Mouse (Mus musculus) midbrain, embryonic 14.5 days (tissue): Measurements from ENCODE around the gene Lrrc8d. TPM values are rescaled to one million over a fixed set of nuclear protein-coding genes. Genes with fewer than 3 reads are reported as not detected.

Source experiments
- ATAC-seq: fragments of 200-750 bp; cut with Nextera tagmentation; 2 replicates; pipeline ENCODE4 v1.8.0; 2017; ENCODE audit warnings: moderate number of reproducible peaks, moderate library complexity; ENCODE audit not compliant: low FRiP score, low TSS enrichment
- DNase-seq: peaks from one replicate; pipeline ENCODE4 v3.0.0-alpha.2; 2015
- H3K27ac ChIP-seq: fragments of 300-500 bp; sonication (generic); replicated peaks from 2 replicates; pipeline ENCODE4 v1.5.1; 2014; ENCODE audit warnings: mild to moderate bottlenecking, low read depth, low read length, moderate library complexity
- H3K27me3 ChIP-seq: fragments of 300-500 bp; sonication (generic); 2 replicates; pipeline ENCODE4 v1.6.1; 2014; ENCODE audit warnings: low read length, control low read depth, mixed read lengths; ENCODE audit not compliant: control insufficient read depth, insufficient read depth
- H3K36me3 ChIP-seq: fragments of 300-500 bp; sonication (generic); 2 replicates; pipeline ENCODE4 v1.6.1; 2014; ENCODE audit warnings: low read length, control low read depth; ENCODE audit not compliant: control insufficient read depth, insufficient read depth
- H3K4me1 ChIP-seq: fragments of 300-500 bp; sonication (generic); 2 replicates; pipeline ENCODE4 v1.6.1; 2014; ENCODE audit warnings: mild to moderate bottlenecking, antibody characterized with exemption, low read length, control low read depth; ENCODE audit not compliant: control insufficient read depth, insufficient read depth
- H3K4me2 ChIP-seq: fragments of 300-500 bp; sonication (generic); 2 replicates; pipeline ENCODE4 v1.6.1; 2014; ENCODE audit warnings: mild to moderate bottlenecking, low read length, moderate library complexity
- H3K4me3 ChIP-seq: fragments of 300-500 bp; sonication (generic); replicated peaks from 2 replicates; pipeline ENCODE4 v1.5.1; 2014; ENCODE audit warnings: low read depth, low read length
- H3K9ac ChIP-seq: fragments of 300-500 bp; sonication (generic); replicated peaks from 2 replicates; pipeline ENCODE4 v1.6.1; 2014; ENCODE audit warnings: mild to moderate bottlenecking, low read length, moderate library complexity
- H3K9me3 ChIP-seq: fragments of 300-500 bp; sonication (generic); 2 replicates; pipeline ENCODE4 v1.6.1; 2016; ENCODE audit warnings: low read length, control low read depth, mixed read lengths; ENCODE audit not compliant: control insufficient read depth
- WGBS: fragments of 180-500 bp; shearing (Covaris S2); extraction: QIAGEN DNeasy Blood & Tissue Kit; methylation state at CpG from one replicate; pipeline ENCODE4 v1.1.7; 2014; 5-methylcytosine and 5-hydroxymethylcytosine counted together
- polyA plus RNA-seq: library from polyadenylated mRNA; unstranded; fragments of >200 nt; fragmentation: Nextera tagmentation; extraction: Ambion mirVana; gene quantifications from 2 replicates; pipeline ENCODE4 v1.2.1, GENCODE M21; 2014

The Lrrc8d gene
- polyA plus RNA-seq, 1 experiment from 2014 or later = 45.2 TPM

GRCm38 (mm10) chr5:105784724-105785123 is 85.0 kb downstream of the Lrrc8d start:
- Histone ChIP-seq H3K4me2 (no peak overlapping the region), H3K9me3 (no peaks in the 10 kb centered on the region), H3K9ac (no peak overlapping the region), H3K4me3 (no peak overlapping the region), H3K36me3 (no peaks in the 10 kb centered on the region), H3K4me1 (0 out of 2 replicates have a peak, but pooled peaks cover 5% of the 10 kb centered on the region), H3K27ac (no peak overlapping the region), H3K27me3 (no peaks in the 10 kb centered on the region)
- 93% methylated on average over 10 of the region's 10 CpGs for WGBS
- ATAC-seq (no peak), DNase-seq (no peak)

- Histone ChIP-seq H3K27me3 (no peaks in the 10 kb centered on the region), H3K4me3 (no peak overlapping the region), H3K27ac (no peak overlapping the region), H3K36me3 (no peaks in the 10 kb centered on the region), H3K4me2 (no peak overlapping the region), H3K9ac (no peak overlapping the region), H3K4me1 (peaks cover 18% of the 10 kb centered on the region), H3K9me3 (no peaks in the 10 kb centered on the region)
- ATAC-seq = no peak
- WGBS = 75% methylated on average over 10 of the region's 10 CpGs
- no peak for DNase-seq
Measured at GRCm38 (mm10) chr5:105787577-105787976, 87.8 kb downstream of the Lrrc8d start.

DNA sequence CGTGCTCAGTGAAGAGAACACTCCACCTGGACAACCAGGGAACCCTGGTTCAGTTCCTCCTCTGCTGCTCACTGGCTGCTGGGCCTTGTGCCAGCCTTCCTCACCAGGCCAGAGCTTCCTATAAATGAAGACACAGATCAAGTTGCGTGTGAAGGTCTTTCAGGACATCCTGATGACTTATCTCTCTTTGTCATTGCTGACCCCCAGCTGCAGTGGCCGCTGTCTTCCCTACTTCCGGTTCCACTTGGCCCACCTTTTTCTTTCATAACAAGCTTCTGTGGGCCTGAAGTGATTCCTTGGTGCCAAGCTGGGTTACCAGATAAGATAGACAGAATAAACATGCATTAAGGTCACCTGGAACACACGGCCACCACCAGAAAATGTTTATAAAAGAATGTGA is 90.0 kb downstream of the Lrrc8d start:
- H3K9me3 ChIP-seq = no peaks in the 10 kb centered on the region
- 83% methylated on average over 5 of the region's 5 CpGs for WGBS

DNA sequence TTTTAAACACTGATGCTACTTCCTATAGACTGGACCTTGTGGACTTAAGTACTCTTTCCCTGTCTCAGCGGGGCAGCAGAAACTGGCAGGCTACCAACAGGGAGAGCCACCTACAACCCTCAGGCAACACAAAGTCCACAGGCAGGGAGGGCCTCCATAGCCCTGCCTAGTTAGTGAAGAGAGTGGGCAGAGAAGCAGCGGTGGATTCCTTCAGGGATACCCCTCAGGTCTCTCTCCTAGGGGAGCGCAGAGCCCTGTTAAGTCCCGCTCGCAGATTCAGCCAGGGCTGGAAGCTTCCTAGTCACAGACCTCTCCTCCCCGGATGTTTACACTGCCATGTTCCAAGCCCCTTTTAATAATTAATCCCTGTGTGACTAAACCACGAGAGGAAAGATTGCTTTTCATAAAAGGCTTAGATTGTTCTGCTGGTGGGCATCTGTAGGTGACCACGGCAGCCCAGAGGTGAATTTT is 92.6 kb downstream of the Lrrc8d start:
- peak; percentile 62 for DNase-seq
- peak; percentile 19; the same call in 1 of the 2 replicates for ATAC-seq
- 13% methylated on average over 8 of the region's 8 CpGs for WGBS

More for the DNA sequence above, 90.0 kb downstream of the Lrrc8d start:
- H3K4me1 ChIP-seq = peaks cover 29% of the 10 kb centered on the region
- no peaks in the 10 kb centered on the region for H3K36me3 ChIP-seq
- no peak overlapping the region for H3K27ac ChIP-seq
- H3K4me2 ChIP-seq = no peak overlapping the region
- DNase-seq = no peak
- no peak overlapping the region for H3K4me3 ChIP-seq
- ATAC-seq = no peak
- H3K27me3 ChIP-seq = no peaks in the 10 kb centered on the region
- H3K9ac ChIP-seq = no peak overlapping the region

DNA sequence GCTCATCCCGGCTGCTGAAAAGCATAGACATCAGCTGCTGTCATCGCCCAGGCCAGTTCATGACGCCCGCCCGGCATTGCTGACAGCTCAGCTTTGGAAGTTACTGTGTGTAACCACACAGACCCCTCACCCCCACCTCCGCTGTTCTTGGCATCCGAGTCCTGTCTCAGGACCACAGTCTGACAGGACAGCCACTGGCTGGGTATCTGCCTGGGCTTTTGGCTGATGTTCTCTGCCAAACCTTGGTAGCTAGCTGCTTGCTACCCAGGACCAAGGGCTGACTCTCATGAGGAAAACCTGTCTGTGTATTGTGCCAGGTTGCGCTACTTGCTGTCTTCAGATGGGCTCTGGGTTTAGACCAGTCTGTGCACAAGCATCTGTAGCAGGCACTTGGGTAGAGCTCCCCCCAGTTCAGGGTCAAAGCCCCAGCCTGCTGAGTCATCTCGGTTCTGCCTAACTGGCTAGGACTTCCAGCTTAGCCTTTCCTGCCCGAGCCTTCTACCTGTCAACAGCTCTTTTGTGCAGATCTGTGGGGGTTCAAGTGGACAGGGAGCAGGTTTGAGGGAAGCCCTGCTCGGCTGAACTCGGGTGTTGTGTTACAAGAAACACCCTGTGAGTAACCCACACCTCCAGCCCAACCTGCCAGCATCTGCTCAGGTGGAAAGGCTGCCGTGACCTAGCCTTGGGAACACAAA is 93.2 kb downstream of the Lrrc8d start:
- peak; percentile 64 for DNase-seq
- 23% methylated on average over 13 of the region's 13 CpGs for WGBS
- H3K4me2 ChIP-seq = peak overlapping the region; percentile 43
- ATAC-seq = peak; percentile 49
- H3K27ac ChIP-seq = peak overlapping the region; percentile 73
- H3K36me3 ChIP-seq = no peaks in the 10 kb centered on the region
- peak overlapping the region; percentile 13; the same call in 1 of the 2 replicates for H3K9ac ChIP-seq
- H3K4me3 ChIP-seq = no peak overlapping the region
- peaks cover 24% of the 10 kb centered on the region for H3K4me1 ChIP-seq
- no peaks in the 10 kb centered on the region for H3K9me3 ChIP-seq
- H3K27me3 ChIP-seq = no peaks in the 10 kb centered on the region

More for the DNA sequence above, 92.6 kb downstream of the Lrrc8d start:
- Histone ChIP-seq H3K4me2 (peak overlapping the region; percentile 43), H3K4me1 (peaks cover 27% of the 10 kb centered on the region), H3K36me3 (no peaks in the 10 kb centered on the region), H3K27ac (peak overlapping the region; percentile 73), H3K27me3 (no peaks in the 10 kb centered on the region), H3K9me3 (no peaks in the 10 kb centered on the region), H3K9ac (peak overlapping the region; percentile 13; the same call in 1 of the 2 replicates), H3K4me3 (no peak overlapping the region)

DNA sequence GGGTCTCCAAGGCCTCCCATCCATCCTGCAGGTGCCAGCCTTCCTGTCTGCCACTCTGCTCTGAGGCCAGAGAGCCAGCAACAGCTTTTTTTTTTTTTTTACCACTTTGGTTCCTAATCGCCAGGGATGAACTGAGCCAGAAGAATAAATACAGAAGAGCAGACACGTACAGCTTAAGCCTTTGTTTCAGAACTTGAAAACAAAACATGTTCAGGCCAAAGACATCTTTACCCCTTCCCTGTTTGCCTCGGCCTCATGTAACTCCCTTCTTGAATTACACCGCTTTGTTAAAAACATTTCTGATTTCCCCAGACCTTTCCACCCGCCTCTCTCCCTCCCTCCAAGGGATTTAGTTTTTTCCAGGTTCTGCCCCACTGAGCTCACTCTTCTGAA is 93.8 kb downstream of the Lrrc8d start:
- peaks cover 24% of the 10 kb centered on the region for H3K4me1 ChIP-seq
- no peaks in the 10 kb centered on the region for H3K9me3 ChIP-seq
- no peaks in the 10 kb centered on the region for H3K27me3 ChIP-seq
- 0 out of 2 replicates have a peak overlapping the region, but pooled peaks have one; percentile 73 for H3K27ac ChIP-seq
- no peak overlapping the region for H3K9ac ChIP-seq
- no peak overlapping the region for H3K4me2 ChIP-seq
- ATAC-seq (no peak), DNase-seq (no peak)
- 36% methylated on average over 5 of the region's 5 CpGs for WGBS
- H3K4me3 ChIP-seq = no peak overlapping the region
- H3K36me3 ChIP-seq = no peaks in the 10 kb centered on the region

DNA sequence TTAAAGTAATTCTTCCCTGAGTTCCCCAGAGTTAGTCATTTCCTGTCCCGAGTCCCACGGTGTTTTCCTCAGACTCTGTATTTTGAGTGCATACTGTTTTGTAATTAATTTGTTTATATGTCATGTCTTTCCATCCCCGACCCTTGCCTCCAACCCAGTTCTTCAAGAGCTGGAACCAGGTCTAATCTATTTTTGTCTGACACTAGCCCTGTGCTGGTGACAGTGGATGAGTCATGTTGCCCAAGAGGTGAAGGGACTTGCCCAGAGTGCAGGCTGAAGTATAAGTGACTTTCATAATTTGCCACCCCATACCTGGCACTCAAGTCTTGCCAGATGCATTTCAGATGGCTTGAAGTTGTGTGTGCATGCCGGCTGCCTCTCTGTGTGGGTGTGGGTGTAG is 98.7 kb downstream of the Lrrc8d start:
- H3K4me1 ChIP-seq = peaks cover 11% of the 10 kb centered on the region

GRCm38 (mm10) chr5:105799850-105800635 is 100.3 kb downstream of the Lrrc8d start:
- WGBS = 27% methylated on average over 13 of the region's 13 CpGs
- Histone ChIP-seq H3K4me1 (peaks cover 9% of the 10 kb centered on the region; the same call in 1 of the 2 replicates), H3K27ac (peak overlapping the region; percentile 78), H3K9ac (no peak overlapping the region; the same call in 1 of the 2 replicates), H3K4me2 (0 out of 2 replicates have a peak overlapping the region, but pooled peaks have one; percentile 8), H3K4me3 (no peak overlapping the region), H3K36me3 (no peaks in the 10 kb centered on the region), H3K9me3 (no peaks in the 10 kb centered on the region), H3K27me3 (no peaks in the 10 kb centered on the region)
- ATAC-seq (no peak), DNase-seq (peak; percentile 45)

More for the DNA sequence above, 98.7 kb downstream of the Lrrc8d start:
- Histone ChIP-seq H3K9me3 (no peaks in the 10 kb centered on the region), H3K4me2 (no peak overlapping the region), H3K27ac (no peak overlapping the region), H3K27me3 (no peaks in the 10 kb centered on the region), H3K36me3 (no peaks in the 10 kb centered on the region), H3K9ac (no peak overlapping the region), H3K4me3 (no peak overlapping the region)
- ATAC-seq = no peak
- DNase-seq = no peak
- 95% methylated on average over 4 of the region's 4 CpGs for WGBS
